Mouse (Mus musculus) adrenal gland, postnatal 36 days (tissue): ENCODE measurements around the gene Gpc4. TPM values are rescaled to one million over a fixed set of nuclear protein-coding genes. Genes with fewer than 3 reads are reported as not detected.
A peak's percentile ranks its signal among the peaks of the same experiment; 100 is the strongest.

Experiments
- DNase-seq, 2 experiments: peaks; one replicate each; pipeline ENCODE4 v3.0.0; 2021; ENCODE audit warnings: mixed read lengths in 1 of 2
- total RNA-seq, 2 experiments: library from RNA; stranded (reverse); gene quantifications; 2 replicates each; pipeline ENCODE4 v1.2.3; 2021

Gene Gpc4
- total RNA-seq, 2 experiments from 2014 or later, result 111 to 197 TPM

- DNase-seq, result no peak
These were observed 134.9 kb downstream of the Gpc4 start for GRCm38 (mm10) chrX:52030146-52030545.

GRCm38 (mm10) chrX:52017660-52018059 is 147.4 kb downstream of the Gpc4 start:
- DNase-seq, result peak in 1 of 2 experiments; percentile 19

Other genes starting within 250 kb of the Gpc4 start
- gene 1700080O16Rik, start 192.5 kb downstream of the Gpc4 start, total RNA-seq, result not detected